Mouse (Mus musculus) frontal cortex, adult (tissue): ENCODE data around the gene Traf5.

Experiments used
- ATAC-seq: cut with Nextera tagmentation; 2 replicates; pipeline ENCODE4 v1.9.2; 2017; ENCODE audit warnings: mild to moderate bottlenecking, moderate library complexity, mixed read lengths; ENCODE audit not compliant: low TSS enrichment

Traf5 gene

GRCm38 (mm10) chr1:191964773-191965481 lies 127.4 kb downstream of the Traf5 start:
- ATAC-seq, result peak; percentile 71

- peak; percentile 86 for ATAC-seq
Measured at GRCm38 (mm10) chr1:191963948-191964772, 128.2 kb downstream of the Traf5 start.

GRCm38 (mm10) chr1:191963413-191963812 lies 128.9 kb downstream of the Traf5 start:
- no peak for ATAC-seq

- ATAC-seq, result no peak
Measured at GRCm38 (mm10) chr1:191960946-191961345, 131.4 kb downstream of the Traf5 start.

GRCm38 (mm10) chr1:191957321-191957720 lies 135.0 kb downstream of the Traf5 start:
- ATAC-seq, result no peak

GRCm38 (mm10) chr1:191956871-191957270 lies 135.5 kb downstream of the Traf5 start:
- no peak for ATAC-seq

GRCm38 (mm10) chr1:191956261-191956660 lies 136.1 kb downstream of the Traf5 start:
- ATAC-seq, result no peak

GRCm38 (mm10) chr1:191955101-191955500 lies 137.3 kb downstream of the Traf5 start:
- ATAC-seq, result no peak

- ATAC-seq, result peak; percentile 79
Measured at GRCm38 (mm10) chr1:191952733-191953335, 139.5 kb downstream of the Traf5 start.

GRCm38 (mm10) chr1:191950611-191951010 lies 141.7 kb downstream of the Traf5 start:
- peak; percentile 90 for ATAC-seq

GRCm38 (mm10) chr1:191948600-191948999 lies 143.8 kb downstream of the Traf5 start:
- no peak for ATAC-seq

GRCm38 (mm10) chr1:191947796-191948195 lies 144.6 kb downstream of the Traf5 start:
- no peak for ATAC-seq
